Mouse (Mus musculus): ENCODE measurements around the gene Mrpl28.
"Not testable (repeated sequence)": the region's sequence is repeated elsewhere in the genome, so short reads cannot be mapped to it uniquely, and the experiment has no call there.

The Mrpl28 gene

DNA sequence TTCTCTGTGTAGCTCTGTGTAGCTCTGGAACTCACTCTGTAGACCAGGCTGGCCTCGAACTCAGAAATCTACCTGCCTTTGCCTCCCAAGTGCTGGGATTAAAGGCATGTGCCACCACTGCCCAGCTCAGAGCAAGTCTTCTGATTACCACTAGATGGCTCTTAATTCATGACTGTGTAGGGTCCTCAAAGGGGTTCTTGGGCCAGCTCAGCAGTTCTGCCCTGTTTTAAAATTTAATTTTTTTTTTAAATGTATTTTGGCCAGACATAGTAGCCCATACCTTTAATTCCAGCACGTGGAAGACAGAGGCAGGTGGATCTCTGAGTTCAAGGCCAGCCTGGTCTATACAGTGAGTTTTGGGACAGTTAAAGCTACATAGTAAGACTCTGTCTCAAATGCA lies 51.9 kb downstream of the Mrpl28 start:
- not testable (repeated sequence) for DNase-seq (ENCODE audit: low read depth, low spot score)

All from c-Kit-negative CD71-positive TER-119-positive erythroid progenitor cells, embryonic 14.5 days (primary cell).